Mouse (Mus musculus): Measurements from ENCODE around the gene Sik1. TPM values are rescaled to one million over a fixed set of nuclear protein-coding genes. Genes with fewer than 3 reads are reported as not detected.

Gene Sik1
- polyA plus RNA-seq, 1 experiment: 9.3 TPM

DNA sequence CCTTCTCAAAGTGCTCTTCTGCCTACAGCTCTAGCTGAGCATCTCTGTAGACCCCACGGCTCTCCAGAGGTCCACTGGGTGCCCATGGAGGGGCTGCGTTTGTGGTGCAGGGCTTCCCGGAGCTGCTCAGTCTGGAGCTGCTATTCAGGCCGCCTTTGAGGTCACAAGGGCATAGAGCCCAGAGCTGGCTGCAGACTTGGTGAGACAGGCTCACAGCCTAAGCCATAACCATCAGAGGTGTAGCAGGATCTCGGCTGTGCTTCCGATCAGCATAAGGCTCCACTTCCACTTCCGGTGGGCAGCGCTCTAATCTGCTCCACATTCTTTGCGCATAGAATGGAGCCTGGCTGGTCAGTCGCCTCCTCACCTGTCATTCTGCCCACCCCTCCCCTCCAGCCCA is 23.8 kb upstream of the Sik1 start:
- no peaks in the 10 kb centered on the region for H3K79me3 ChIP-seq (ENCODE audit: low read depth)
- no peaks in the 10 kb centered on the region for H3K79me2 ChIP-seq (ENCODE audit: control insufficient read depth, insufficient read depth)
- no peak overlapping the region for H3ac ChIP-seq (ENCODE audit: control insufficient read depth, insufficient read length, low read depth)
- no peaks in the 10 kb centered on the region for H3K36me3 ChIP-seq (ENCODE audit: control insufficient read depth, insufficient read depth)
- H3K27me3 ChIP-seq (ENCODE audit: control insufficient read depth, insufficient read depth, insufficient read length): no peaks in the 10 kb centered on the region
- TF ChIP-seq FOSL1 (IDR thresholded peaks at IDR 0.05; ENCODE audit: insufficient read depth, low read length, poor library complexity, severe bottlenecking) (no peak), MYOG (IDR thresholded peaks at IDR 0.05; ENCODE audit: control insufficient read depth, extremely low read depth, insufficient read length) (no peak), CEBPB (IDR thresholded peaks at IDR 0.05; ENCODE audit: low read depth) (no peak), MAX (IDR thresholded peaks at IDR 0.05) (no peak), MYOD1 (IDR thresholded peaks at IDR 0.05; ENCODE audit: control insufficient read depth, insufficient read length, low read depth) (no peak), USF1 (IDR thresholded peaks at IDR 0.05; ENCODE audit: low read depth) (no peak), CTCF (IDR thresholded peaks at IDR 0.05; ENCODE audit: control insufficient read depth, insufficient read depth, insufficient read length) (no peak)
- no peak overlapping the region for H3K4me3 ChIP-seq (ENCODE audit: insufficient read depth, poor library complexity, severe bottlenecking)

- H3K27me3 ChIP-seq (ENCODE audit: control insufficient read depth, insufficient read depth, insufficient read length): no peaks in the 10 kb centered on the region
- no peaks in the 10 kb centered on the region for H3K79me3 ChIP-seq (ENCODE audit: low read depth)
- TF ChIP-seq MAX (IDR thresholded peaks at IDR 0.05) (no peak), MYOG (IDR thresholded peaks at IDR 0.05; ENCODE audit: control insufficient read depth, extremely low read depth, insufficient read length) (no peak), USF1 (IDR thresholded peaks at IDR 0.05; ENCODE audit: low read depth) (no peak), CTCF (IDR thresholded peaks at IDR 0.05; ENCODE audit: control insufficient read depth, insufficient read depth, insufficient read length) (no peak), CEBPB (IDR thresholded peaks at IDR 0.05; ENCODE audit: low read depth) (no peak), MYOD1 (IDR thresholded peaks at IDR 0.05; ENCODE audit: control insufficient read depth, insufficient read length, low read depth) (no peak), FOSL1 (IDR thresholded peaks at IDR 0.05; ENCODE audit: insufficient read depth, low read length, poor library complexity, severe bottlenecking) (no peak)
- H3ac ChIP-seq (ENCODE audit: control insufficient read depth, insufficient read length, low read depth): no peak overlapping the region
- no peak overlapping the region for H3K4me3 ChIP-seq (ENCODE audit: insufficient read depth, poor library complexity, severe bottlenecking)
- H3K79me2 ChIP-seq (ENCODE audit: control insufficient read depth, insufficient read depth): no peaks in the 10 kb centered on the region
- no peaks in the 10 kb centered on the region for H3K36me3 ChIP-seq (ENCODE audit: control insufficient read depth, insufficient read depth)
Observed at GRCm38 (mm10) chr17:31877650-31878141, 22.1 kb upstream of the Sik1 start.

GRCm38 (mm10) chr17:31877181-31877581 is 21.6 kb upstream of the Sik1 start:
- no peaks in the 10 kb centered on the region for H3K79me2 ChIP-seq (ENCODE audit: control insufficient read depth, insufficient read depth)
- TF ChIP-seq FOSL1 (IDR thresholded peaks at IDR 0.05; ENCODE audit: insufficient read depth, low read length, poor library complexity, severe bottlenecking) (no peak), MYOG (IDR thresholded peaks at IDR 0.05; ENCODE audit: control insufficient read depth, extremely low read depth, insufficient read length) (no peak), MAX (IDR thresholded peaks at IDR 0.05) (no peak), CEBPB (IDR thresholded peaks at IDR 0.05; ENCODE audit: low read depth) (no peak), CTCF (IDR thresholded peaks at IDR 0.05; ENCODE audit: control insufficient read depth, insufficient read depth, insufficient read length) (no peak), USF1 (IDR thresholded peaks at IDR 0.05; ENCODE audit: low read depth) (no peak), MYOD1 (IDR thresholded peaks at IDR 0.05; ENCODE audit: control insufficient read depth, insufficient read length, low read depth) (no peak)

GRCm38 (mm10) chr17:31876775-31877174 is 21.2 kb upstream of the Sik1 start:
- H3K27me3 ChIP-seq (ENCODE audit: control insufficient read depth, insufficient read depth, insufficient read length): no peaks in the 10 kb centered on the region
- no peaks in the 10 kb centered on the region for H3K79me2 ChIP-seq (ENCODE audit: control insufficient read depth, insufficient read depth)
- H3K4me3 ChIP-seq (ENCODE audit: insufficient read depth, poor library complexity, severe bottlenecking): no peak overlapping the region
- H3K36me3 ChIP-seq (ENCODE audit: control insufficient read depth, insufficient read depth): no peaks in the 10 kb centered on the region
- TF ChIP-seq MYOD1 (IDR thresholded peaks at IDR 0.05; ENCODE audit: control insufficient read depth, insufficient read length, low read depth) (no peak), CEBPB (IDR thresholded peaks at IDR 0.05; ENCODE audit: low read depth) (no peak), FOSL1 (IDR thresholded peaks at IDR 0.05; ENCODE audit: insufficient read depth, low read length, poor library complexity, severe bottlenecking) (no peak), USF1 (IDR thresholded peaks at IDR 0.05; ENCODE audit: low read depth) (no peak), MAX (IDR thresholded peaks at IDR 0.05) (no peak), MYOG (IDR thresholded peaks at IDR 0.05; ENCODE audit: control insufficient read depth, extremely low read depth, insufficient read length) (no peak), CTCF (IDR thresholded peaks at IDR 0.05; ENCODE audit: control insufficient read depth, insufficient read depth, insufficient read length) (no peak)
- no peaks in the 10 kb centered on the region for H3K79me3 ChIP-seq (ENCODE audit: low read depth)
- no peak overlapping the region for H3ac ChIP-seq (ENCODE audit: control insufficient read depth, insufficient read length, low read depth)

More at GRCm38 (mm10) chr17:31877181-31877581, 21.6 kb upstream of the Sik1 start:
- Histone ChIP-seq H3K4me3 (ENCODE audit: insufficient read depth, poor library complexity, severe bottlenecking) (no peak overlapping the region), H3K27me3 (ENCODE audit: control insufficient read depth, insufficient read depth, insufficient read length) (no peaks in the 10 kb centered on the region), H3ac (ENCODE audit: control insufficient read depth, insufficient read length, low read depth) (no peak overlapping the region), H3K36me3 (ENCODE audit: control insufficient read depth, insufficient read depth) (no peaks in the 10 kb centered on the region), H3K79me3 (ENCODE audit: low read depth) (no peaks in the 10 kb centered on the region)

DNA sequence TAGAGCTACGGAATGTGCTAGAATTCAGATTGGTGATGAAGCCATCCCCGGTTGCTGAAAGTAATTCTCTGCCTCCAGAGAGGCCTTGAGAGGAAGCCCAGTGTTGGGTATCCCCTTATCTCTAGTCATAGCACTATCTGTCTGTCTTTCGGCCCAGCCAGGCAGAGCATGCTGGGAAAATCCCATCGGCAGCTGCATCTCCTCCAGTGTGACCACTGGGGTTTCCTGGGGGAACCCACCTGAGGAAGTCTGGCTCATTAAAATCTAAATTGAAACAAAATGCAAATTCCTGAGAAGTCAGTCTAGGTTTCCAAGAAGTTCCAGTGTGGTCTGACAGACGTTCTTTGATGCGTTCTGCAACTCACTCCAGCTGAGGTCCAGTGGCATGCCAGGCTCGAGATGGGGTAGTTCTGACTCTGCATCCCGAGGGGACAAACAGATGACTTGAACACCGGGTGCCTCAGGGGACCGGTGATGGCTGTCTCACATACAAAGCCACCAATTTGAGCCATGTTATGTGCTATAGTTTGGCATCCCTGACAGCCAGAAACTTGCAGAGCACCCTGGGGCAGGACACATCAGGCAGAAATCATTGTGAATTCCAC is 19.8 kb upstream of the Sik1 start:
- Histone ChIP-seq H3K27me3 (ENCODE audit: control insufficient read depth, insufficient read depth, insufficient read length) (no peaks in the 10 kb centered on the region), H3K79me2 (ENCODE audit: control insufficient read depth, insufficient read depth) (no peaks in the 10 kb centered on the region), H3ac (ENCODE audit: control insufficient read depth, insufficient read length, low read depth) (no peak overlapping the region), H3K79me3 (ENCODE audit: low read depth) (no peaks in the 10 kb centered on the region), H3K36me3 (ENCODE audit: control insufficient read depth, insufficient read depth) (no peaks in the 10 kb centered on the region), H3K4me3 (ENCODE audit: insufficient read depth, poor library complexity, severe bottlenecking) (no peak overlapping the region)
- TF ChIP-seq MAX (IDR thresholded peaks at IDR 0.05) (no peak), MYOD1 (IDR thresholded peaks at IDR 0.05; ENCODE audit: control insufficient read depth, insufficient read length, low read depth) (no peak), MYOG (IDR thresholded peaks at IDR 0.05; ENCODE audit: control insufficient read depth, extremely low read depth, insufficient read length) (no peak), CEBPB (IDR thresholded peaks at IDR 0.05; ENCODE audit: low read depth) (no peak), CTCF (IDR thresholded peaks at IDR 0.05; ENCODE audit: control insufficient read depth, insufficient read depth, insufficient read length) (no peak), FOSL1 (IDR thresholded peaks at IDR 0.05; ENCODE audit: insufficient read depth, low read length, poor library complexity, severe bottlenecking) (no peak), USF1 (IDR thresholded peaks at IDR 0.05; ENCODE audit: low read depth) (no peak)
